Mouse (Mus musculus) large intestine, adult 2 months (tissue): ENCODE data around the gene Arpc5l. TPM values are rescaled to one million over a fixed set of nuclear protein-coding genes. Genes with fewer than 3 reads are reported as not detected.
A peak's percentile ranks its signal among the peaks of the same experiment; 100 is the strongest.
"Not testable (repeated sequence)": the region's sequence is repeated elsewhere in the genome, so short reads cannot be mapped to it uniquely, and the experiment has no call there.

ENCODE experiments used
- DNase-seq: peaks from one replicate; pipeline ENCODE4 v3.0.0-alpha.2; 2012; ENCODE audit warnings: low read depth, low spot score
- whole genome bisulfite sequencing: fragments of 180-500 bp; shearing (Covaris S2); methylation state at CpG from one replicate; pipeline ENCODE4 v1.1.7; 2018; 5-methylcytosine and 5-hydroxymethylcytosine counted together
- polyA plus RNA-seq: library from polyadenylated mRNA; depleted of rRNA; stranded (reverse); fragments of >200 nt; gene quantifications from 2 replicates; pipeline ENCODE4 v1.2.3, GENCODE M21; 2012

The Arpc5l gene
- polyA plus RNA-seq, 1 experiment, result 24.3 TPM

GRCm38 (mm10) chr2:38997386-38998374, 7.5 kb upstream of the Arpc5l start, which contains the start of gene Wdr38:
Gene Wdr38, plus strand, starts transcription at chr2:38997476.
- peak; percentile 73 for DNase-seq
- 10% methylated on average over 33 of the region's 33 CpGs for WGBS

- 29% methylated on average over 4 of the region's 4 CpGs for WGBS
- DNase-seq, result no peak
Measured at GRCm38 (mm10) chr2:38999381-38999780, 5.8 kb upstream of the Arpc5l start.

GRCm38 (mm10) chr2:38999910-39000586, 5.1 kb upstream of the Arpc5l start:
- DNase-seq, result no peak
- WGBS, result 44% methylated on average over 8 of the region's 8 CpGs

GRCm38 (mm10) chr2:39000587-39000919, 4.6 kb upstream of the Arpc5l start:
- DNase-seq, result no peak
- 76% methylated on average over 4 of the region's 4 CpGs for WGBS

GRCm38 (mm10) chr2:39001866-39002265, 3.3 kb upstream of the Arpc5l start:
- WGBS, result 58% methylated on average over 3 of the region's 3 CpGs

GRCm38 (mm10) chr2:39003106-39003505, 2.0 kb upstream of the Arpc5l start:
- 26% methylated on average over 8 of the region's 8 CpGs for WGBS
- no peak for DNase-seq

More at GRCm38 (mm10) chr2:39001866-39002265, 3.3 kb upstream of the Arpc5l start:
- no peak for DNase-seq

- WGBS, result 51% methylated on average over 5 of the region's 5 CpGs
- no peak for DNase-seq
Measured at GRCm38 (mm10) chr2:39003512-39003911, 1.6 kb upstream of the Arpc5l start.

GRCm38 (mm10) chr2:39004372-39004771, 776 bp upstream of the Arpc5l start:
- no peak for DNase-seq

GRCm38 (mm10) chr2:39005574-39006079, 479 bp downstream of the Arpc5l start, which contains the start of gene Rpl35:
Gene Rpl35, minus strand, starts transcription at chr2:39005624.
- no peak for DNase-seq
- WGBS, result 4% methylated on average over 15 of the region's 15 CpGs

More at GRCm38 (mm10) chr2:39004372-39004771, 776 bp upstream of the Arpc5l start:
- 3% methylated on average over 11 of the region's 11 CpGs for WGBS

GRCm38 (mm10) chr2:39006149-39006730, 1.1 kb downstream of the Arpc5l start:
- WGBS, result 64% methylated on average over 14 of the region's 14 CpGs
- no peak for DNase-seq

- DNase-seq, result no peak
- WGBS, result under 1% methylated on average over 42 of the region's 44 CpGs
Measured at GRCm38 (mm10) chr2:39007865-39008264, 2.7 kb downstream of the Arpc5l start.

- WGBS, result under 1% methylated on average over 25 of the region's 25 CpGs
- DNase-seq, result no peak
Measured at GRCm38 (mm10) chr2:39008350-39008851, 3.3 kb downstream of the Arpc5l start.

GRCm38 (mm10) chr2:39008954-39009365, 3.8 kb downstream of the Arpc5l start:
- WGBS, result 3% methylated on average over 3 of the region's 3 CpGs
- no peak for DNase-seq

- not testable (repeated sequence) for DNase-seq
- 81% methylated on average over 5 of the region's 5 CpGs for WGBS
Measured at GRCm38 (mm10) chr2:39010144-39010543, 5.0 kb downstream of the Arpc5l start.

GRCm38 (mm10) chr2:39011264-39011663, 6.1 kb downstream of the Arpc5l start:
- DNase-seq, result no peak

GRCm38 (mm10) chr2:39011971-39012370, 6.8 kb downstream of the Arpc5l start:
- WGBS, result 83% methylated on average over 3 of the region's 3 CpGs
- no peak for DNase-seq

- DNase-seq, result no peak
- WGBS, result 87% methylated on average over 7 of the region's 7 CpGs
Measured at GRCm38 (mm10) chr2:39012768-39013279, 7.7 kb downstream of the Arpc5l start.

- no peak for DNase-seq
- 76% methylated on average over 3 of the region's 3 CpGs for WGBS
Measured at GRCm38 (mm10) chr2:39016581-39016980, 11.4 kb downstream of the Arpc5l start.

GRCm38 (mm10) chr2:39020004-39020403, 14.9 kb downstream of the Arpc5l start:
- DNase-seq, result no peak

GRCm38 (mm10) chr2:39031611-39032010, 26.5 kb downstream of the Arpc5l start:
- no peak for DNase-seq
- 96% methylated on average over 1 of the region's 1 CpGs for WGBS

More at GRCm38 (mm10) chr2:39020004-39020403, 14.9 kb downstream of the Arpc5l start:
- 92% methylated on average over 1 of the region's 1 CpGs for WGBS
